Mouse (Mus musculus): ENCODE measurements at regions not wholly inside any gene's neighbourhood (a gene's known extent, or its start where the extent isn't known, plus 50 kb on each side); places are given as distances from the start of the nearest gene placed in this dataset.

- Histone ChIP-seq H3K27ac (no peak overlapping the region), H3K27me3 (no peaks in the 10 kb centered on the region), H3K9ac (no peak overlapping the region), H3K4me1 (no peaks in the 10 kb centered on the region), H3K36me3 (no peaks in the 10 kb centered on the region), H3K4me3 (no peak overlapping the region), H3K4me2 (replicated peaks) (no peak overlapping the region), H3K9me3 (no peaks in the 10 kb centered on the region)
- 89% methylated on average over 5 of the region's 5 CpGs for WGBS
- no peak for ATAC-seq (ENCODE audit: low FRiP score, low read depth)
These were observed 500.7 kb upstream of the Map3k7 start for GRCm38 (mm10) chr4:31463130-31463698.

- Histone ChIP-seq H3K4me1 (no peaks in the 10 kb centered on the region), H3K9me3 (no peaks in the 10 kb centered on the region), H3K4me2 (replicated peaks) (no peak overlapping the region), H3K36me3 (no peaks in the 10 kb centered on the region), H3K27me3 (no peaks in the 10 kb centered on the region), H3K9ac (no peak overlapping the region), H3K27ac (no peak overlapping the region), H3K4me3 (no peak overlapping the region)
- WGBS = 73% methylated on average over 9 of the region's 9 CpGs
- no peak for ATAC-seq (ENCODE audit: low FRiP score, low read depth)
These were observed 495.6 kb upstream of the Map3k7 start for GRCm38 (mm10) chr4:31468306-31468705.

- Histone ChIP-seq H3K36me3 (no peaks in the 10 kb centered on the region), H3K4me1 (no peaks in the 10 kb centered on the region), H3K4me3 (no peak overlapping the region), H3K27ac (no peak overlapping the region), H3K4me2 (replicated peaks) (no peak overlapping the region), H3K9ac (no peak overlapping the region), H3K27me3 (no peaks in the 10 kb centered on the region), H3K9me3 (no peaks in the 10 kb centered on the region)
- WGBS = 81% methylated on average over 4 of the region's 4 CpGs
- no peak for ATAC-seq (ENCODE audit: low FRiP score, low read depth)
These were observed 494.1 kb upstream of the Map3k7 start for GRCm38 (mm10) chr4:31469803-31470202.

GRCm38 (mm10) chr4:31492535-31492934 is 471.4 kb upstream of the Map3k7 start:
- H3K4me2 ChIP-seq (replicated peaks) = no peak overlapping the region
- ATAC-seq (ENCODE audit: low FRiP score, low read depth) = no peak
- no peak overlapping the region for H3K4me3 ChIP-seq
- H3K9me3 ChIP-seq = no peaks in the 10 kb centered on the region
- H3K27me3 ChIP-seq = no peaks in the 10 kb centered on the region
- 92% methylated on average over 3 of the region's 3 CpGs for WGBS
- no peaks in the 10 kb centered on the region for H3K36me3 ChIP-seq
- no peaks in the 10 kb centered on the region for H3K4me1 ChIP-seq
- no peak overlapping the region for H3K9ac ChIP-seq
- H3K27ac ChIP-seq = no peak overlapping the region

DNA sequence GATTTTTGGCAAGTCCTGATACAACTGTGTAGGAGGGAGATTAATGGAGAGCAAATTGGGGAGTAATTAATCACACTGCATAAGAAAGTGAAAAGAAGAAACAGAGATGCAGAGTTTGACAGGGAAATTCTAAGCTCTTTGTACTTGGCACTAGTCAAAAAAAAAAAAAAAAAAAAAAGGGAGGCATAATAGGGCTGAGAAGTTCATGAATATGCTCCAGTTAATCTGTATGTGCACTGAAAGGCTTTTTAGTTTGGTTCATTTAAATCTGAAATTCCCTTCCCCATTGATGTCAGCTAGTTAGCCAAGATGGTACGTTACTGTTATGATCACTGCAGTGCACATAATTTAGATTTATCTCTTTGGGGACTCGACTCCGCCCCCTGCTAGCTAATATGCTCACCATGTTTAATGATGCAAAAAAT is 470.8 kb upstream of the Map3k7 start:
- no peaks in the 10 kb centered on the region for H3K27me3 ChIP-seq
- no peaks in the 10 kb centered on the region for H3K4me1 ChIP-seq
- no peak overlapping the region for H3K4me2 ChIP-seq (replicated peaks)
- ATAC-seq (ENCODE audit: low FRiP score, low read depth) = no peak
- H3K27ac ChIP-seq = no peak overlapping the region
- H3K9ac ChIP-seq = no peak overlapping the region
- H3K36me3 ChIP-seq = no peaks in the 10 kb centered on the region
- WGBS = 85% methylated on average over 3 of the region's 3 CpGs
- no peaks in the 10 kb centered on the region for H3K9me3 ChIP-seq
- no peak overlapping the region for H3K4me3 ChIP-seq

DNA sequence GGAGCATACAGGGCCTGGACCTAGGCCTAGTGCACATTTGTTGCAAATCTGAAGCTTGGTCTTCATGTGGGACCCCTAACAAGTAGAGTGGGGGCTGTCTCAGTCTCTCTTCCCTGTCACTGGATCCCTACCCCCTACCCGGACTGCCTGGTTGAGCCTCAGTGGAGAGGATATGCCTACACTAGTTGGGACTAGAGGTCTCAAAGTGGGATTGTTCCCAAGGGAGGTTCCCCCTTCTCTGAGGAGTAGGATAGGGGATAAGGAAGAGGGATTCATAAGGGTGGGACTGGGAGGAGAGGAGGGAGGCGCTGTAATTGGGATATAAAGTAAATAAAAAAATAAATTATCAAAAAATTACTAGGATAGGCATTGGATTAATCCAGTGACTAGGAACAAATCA is 464.0 kb upstream of the Map3k7 start:
- H3K27ac ChIP-seq = no peak overlapping the region
- H3K36me3 ChIP-seq = no peaks in the 10 kb centered on the region
- H3K27me3 ChIP-seq = no peaks in the 10 kb centered on the region
- no peak overlapping the region for H3K9ac ChIP-seq
- H3K4me2 ChIP-seq (replicated peaks) = no peak overlapping the region
- no peak; the same call in 1 of the 2 replicates for ATAC-seq (ENCODE audit: low FRiP score, low read depth)
- H3K9me3 ChIP-seq = no peaks in the 10 kb centered on the region
- H3K4me3 ChIP-seq = no peak overlapping the region
- WGBS = 86% methylated on average over 2 of the region's 2 CpGs
- H3K4me1 ChIP-seq = no peaks in the 10 kb centered on the region

GRCm38 (mm10) chr4:31500432-31500831 is 463.5 kb upstream of the Map3k7 start:
- 70% methylated on average over 4 of the region's 4 CpGs for WGBS

GRCm38 (mm10) chr4:31525638-31526207 is 438.2 kb upstream of the Map3k7 start:
- no peaks in the 10 kb centered on the region for H3K9me3 ChIP-seq
- H3K36me3 ChIP-seq = no peaks in the 10 kb centered on the region
- H3K4me1 ChIP-seq = no peaks in the 10 kb centered on the region
- H3K27ac ChIP-seq = no peak overlapping the region
- ATAC-seq (ENCODE audit: low FRiP score, low read depth) = no peak
- H3K4me2 ChIP-seq (replicated peaks) = no peak overlapping the region
- H3K9ac ChIP-seq = no peak overlapping the region
- WGBS = 50% methylated on average over 4 of the region's 4 CpGs
- H3K4me3 ChIP-seq = no peak overlapping the region
- H3K27me3 ChIP-seq = no peaks in the 10 kb centered on the region

More at GRCm38 (mm10) chr4:31500432-31500831, 463.5 kb upstream of the Map3k7 start:
- Histone ChIP-seq H3K4me1 (no peaks in the 10 kb centered on the region), H3K36me3 (no peaks in the 10 kb centered on the region), H3K9ac (no peak overlapping the region), H3K9me3 (no peaks in the 10 kb centered on the region), H3K27me3 (no peaks in the 10 kb centered on the region), H3K4me2 (replicated peaks) (no peak overlapping the region), H3K27ac (no peak overlapping the region), H3K4me3 (no peak overlapping the region)
- ATAC-seq (ENCODE audit: low FRiP score, low read depth) = no peak

DNA sequence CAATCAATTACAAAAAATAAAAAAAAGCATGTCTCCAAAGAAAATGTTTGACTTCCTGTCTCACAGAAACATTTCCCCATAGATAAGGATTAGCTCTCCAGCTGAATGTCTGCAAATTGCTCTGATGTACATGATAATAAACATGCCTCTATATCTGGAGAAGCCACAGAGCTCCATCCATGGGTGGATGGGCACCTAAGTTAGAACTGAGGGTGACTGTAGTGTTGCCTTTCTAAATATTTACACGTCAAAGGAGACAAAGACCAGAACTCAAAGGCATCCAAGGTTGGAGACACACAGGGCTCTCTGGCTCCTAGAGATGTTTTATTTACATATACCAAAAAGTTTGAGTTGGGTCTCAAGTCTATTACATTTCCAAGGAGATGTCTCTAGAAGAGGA is 427.1 kb upstream of the Map3k7 start:
- Histone ChIP-seq H3K36me3 (no peaks in the 10 kb centered on the region), H3K27ac (no peak overlapping the region), H3K27me3 (no peaks in the 10 kb centered on the region), H3K9ac (no peak overlapping the region), H3K9me3 (no peaks in the 10 kb centered on the region), H3K4me3 (no peak overlapping the region), H3K4me1 (no peaks in the 10 kb centered on the region), H3K4me2 (replicated peaks) (no peak overlapping the region)
- ATAC-seq (ENCODE audit: low FRiP score, low read depth) = no peak
- WGBS = 80% methylated on average over 1 of the region's 1 CpGs

GRCm38 (mm10) chr4:31553780-31554394 is 410.0 kb upstream of the Map3k7 start:
- Histone ChIP-seq H3K4me2 (replicated peaks) (no peak overlapping the region), H3K27me3 (no peaks in the 10 kb centered on the region), H3K9me3 (no peaks in the 10 kb centered on the region), H3K27ac (no peak overlapping the region), H3K36me3 (no peaks in the 10 kb centered on the region), H3K4me3 (no peak overlapping the region), H3K9ac (no peak overlapping the region), H3K4me1 (peaks cover 3% of the 10 kb centered on the region; the same call in 1 of the 2 replicates)
- 81% methylated on average over 16 of the region's 16 CpGs for WGBS
- ATAC-seq (ENCODE audit: low FRiP score, low read depth) = no peak

DNA sequence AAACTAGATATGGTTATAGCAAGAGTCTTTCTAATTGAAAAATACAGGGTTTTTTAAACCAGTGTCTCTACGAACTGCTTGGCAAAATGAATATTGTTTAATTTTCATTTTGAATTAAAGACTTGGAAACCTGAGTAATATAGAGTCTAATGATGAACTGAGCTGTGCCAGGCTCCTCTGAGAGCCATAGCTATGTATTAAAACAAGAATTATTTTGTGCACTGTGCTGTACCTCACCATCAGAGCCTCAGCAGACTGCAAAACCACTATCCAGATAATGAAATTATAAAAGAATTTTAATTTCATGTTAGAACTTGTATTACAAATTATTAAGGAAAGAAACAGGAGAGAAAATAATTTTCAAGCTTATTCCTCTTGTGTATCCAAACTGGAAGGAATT is 408.8 kb upstream of the Map3k7 start:
- WGBS = 66% methylated on average over 1 of the region's 1 CpGs
- Histone ChIP-seq H3K4me1 (peaks cover 3% of the 10 kb centered on the region; the same call in 1 of the 2 replicates), H3K27me3 (no peaks in the 10 kb centered on the region)

GRCm38 (mm10) chr4:31557261-31557660 is 406.6 kb upstream of the Map3k7 start:
- no peaks in the 10 kb centered on the region for H3K27me3 ChIP-seq
- no peaks in the 10 kb centered on the region for H3K36me3 ChIP-seq
- no peak for ATAC-seq (ENCODE audit: low FRiP score, low read depth)
- no peak overlapping the region for H3K27ac ChIP-seq
- H3K4me1 ChIP-seq = peaks cover 3% of the 10 kb centered on the region; the same call in 1 of the 2 replicates
- no peaks in the 10 kb centered on the region for H3K9me3 ChIP-seq
- 83% methylated on average over 7 of the region's 7 CpGs for WGBS
- H3K4me3 ChIP-seq = no peak overlapping the region
- no peak overlapping the region for H3K9ac ChIP-seq
- H3K4me2 ChIP-seq (replicated peaks) = no peak overlapping the region

More for the DNA sequence above, 408.8 kb upstream of the Map3k7 start:
- H3K9ac ChIP-seq = no peak overlapping the region
- H3K4me2 ChIP-seq (replicated peaks) = no peak overlapping the region
- H3K36me3 ChIP-seq = no peaks in the 10 kb centered on the region
- H3K27ac ChIP-seq = no peak overlapping the region
- no peaks in the 10 kb centered on the region for H3K9me3 ChIP-seq
- no peak for ATAC-seq (ENCODE audit: low FRiP score, low read depth)
- H3K4me3 ChIP-seq = no peak overlapping the region
